Mouse (Mus musculus) hindbrain, embryonic 16.5 days (tissue): ENCODE measurements around the gene Eps8. TPM values are rescaled to one million over a fixed set of nuclear protein-coding genes. Genes with fewer than 3 reads are reported as not detected.

ENCODE experiments used
- ATAC-seq: fragments of 200-750 bp; cut with Nextera tagmentation; 2 replicates; pipeline ENCODE4 v1.8.0; 2017; ENCODE audit warnings: moderate TSS enrichment, moderate library complexity
- H3K27ac ChIP-seq: fragments of 300-500 bp; sonication (generic); 2 replicates; pipeline ENCODE4 v1.5.1; 2014; ENCODE audit warnings: low read depth, mild to moderate bottlenecking, control low read depth, low read length, moderate library complexity
- H3K27me3 ChIP-seq: fragments of 300-500 bp; sonication (generic); replicated peaks from 2 replicates; pipeline ENCODE4 v1.6.1; 2014; ENCODE audit warnings: low read length; ENCODE audit not compliant: control insufficient read depth, insufficient read depth
- H3K36me3 ChIP-seq: fragments of 300-500 bp; sonication (generic); 2 replicates; pipeline ENCODE4 v1.6.1; 2014; ENCODE audit warnings: mild to moderate bottlenecking, low read length, moderate library complexity, mixed read lengths; ENCODE audit not compliant: control insufficient read depth, insufficient read depth
- H3K4me1 ChIP-seq: fragments of 300-500 bp; sonication (generic); 2 replicates; pipeline ENCODE4 v1.6.1; 2014; ENCODE audit warnings: low read depth, low read length; ENCODE audit not compliant: control insufficient read depth, insufficient read depth
- H3K4me2 ChIP-seq: fragments of 300-500 bp; sonication (generic); 2 replicates; pipeline ENCODE4 v1.6.1; 2014; ENCODE audit warnings: mild to moderate bottlenecking, low read length, control low read depth, moderate library complexity
- H3K4me3 ChIP-seq: fragments of 300-500 bp; sonication (generic); 2 replicates; pipeline ENCODE4 v1.5.1; 2014; ENCODE audit warnings: mild to moderate bottlenecking, low read length, control low read depth, moderate library complexity
- H3K9ac ChIP-seq: fragments of 300-500 bp; sonication (generic); 2 replicates; pipeline ENCODE4 v1.6.1; 2014; ENCODE audit warnings: low read depth, mild to moderate bottlenecking, control low read depth, low read length, moderate library complexity
- H3K9me3 ChIP-seq: fragments of 300-500 bp; sonication (generic); 2 replicates; pipeline ENCODE4 v1.6.1; 2014; ENCODE audit warnings: mild to moderate bottlenecking, low read length, moderate library complexity; ENCODE audit not compliant: control insufficient read depth
- WGBS: fragments of 180-500 bp; shearing (Covaris S2); extraction: QIAGEN DNeasy Blood & Tissue Kit; methylation state at CpG from one replicate; pipeline ENCODE4 v1.1.7; 2014; 5-methylcytosine and 5-hydroxymethylcytosine counted together
- polyA plus RNA-seq: library from polyadenylated mRNA; unstranded; fragments of >200 nt; fragmentation: Nextera tagmentation; extraction: Ambion mirVana; gene quantifications from 2 replicates; pipeline ENCODE4 v1.2.1, GENCODE M21; 2015

Eps8 gene
- polyA plus RNA-seq, 1 experiment from 2014 or later = 33.7 TPM

GRCm38 (mm10) chr6:137636131-137636530 is 18.5 kb downstream of the Eps8 start:
- Histone ChIP-seq H3K4me3 (no peak overlapping the region), H3K36me3 (no peaks in the 10 kb centered on the region), H3K4me2 (no peak overlapping the region), H3K9me3 (no peaks in the 10 kb centered on the region), H3K27me3 (no peaks in the 10 kb centered on the region), H3K9ac (no peak overlapping the region), H3K27ac (no peak overlapping the region), H3K4me1 (no peaks in the 10 kb centered on the region)
- 85% methylated on average over 5 of the region's 5 CpGs for WGBS
- no peak for ATAC-seq

- Histone ChIP-seq H3K36me3 (no peaks in the 10 kb centered on the region), H3K4me3 (no peak overlapping the region), H3K4me2 (no peak overlapping the region), H3K4me1 (no peaks in the 10 kb centered on the region; the same call in 1 of the 2 replicates), H3K9me3 (no peaks in the 10 kb centered on the region), H3K27ac (no peak overlapping the region), H3K27me3 (no peaks in the 10 kb centered on the region), H3K9ac (no peak overlapping the region)
- ATAC-seq = no peak
- 45% methylated on average over 4 of the region's 4 CpGs for WGBS
Measured at GRCm38 (mm10) chr6:137633626-137634025, 21.1 kb downstream of the Eps8 start.

DNA sequence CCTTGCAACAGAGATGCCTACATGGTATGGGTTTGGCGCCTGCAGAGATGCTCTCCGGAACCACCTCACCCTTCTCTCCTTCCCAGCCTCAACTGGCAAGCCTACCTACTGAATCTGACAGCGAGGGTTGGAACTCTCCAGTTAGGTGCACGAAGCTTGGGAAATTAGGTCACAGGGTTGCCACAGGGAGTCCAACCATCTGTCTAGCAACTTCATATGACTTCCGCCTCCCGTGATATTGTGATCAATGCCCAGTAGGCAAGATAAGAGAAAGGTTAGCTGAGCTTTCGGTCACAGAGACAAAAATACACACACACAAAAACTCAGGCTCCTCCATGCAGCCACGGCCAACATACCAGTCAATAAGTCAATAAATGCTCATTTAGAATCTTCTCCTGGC is 21.6 kb downstream of the Eps8 start:
- no peak for ATAC-seq
- H3K4me3 ChIP-seq = no peak overlapping the region
- H3K4me2 ChIP-seq = no peak overlapping the region
- no peak overlapping the region for H3K9ac ChIP-seq
- no peak overlapping the region for H3K27ac ChIP-seq
- H3K4me1 ChIP-seq = no peaks in the 10 kb centered on the region; the same call in 1 of the 2 replicates
- no peaks in the 10 kb centered on the region for H3K9me3 ChIP-seq
- 81% methylated on average over 8 of the region's 8 CpGs for WGBS
- H3K36me3 ChIP-seq = no peaks in the 10 kb centered on the region
- H3K27me3 ChIP-seq = no peaks in the 10 kb centered on the region

DNA sequence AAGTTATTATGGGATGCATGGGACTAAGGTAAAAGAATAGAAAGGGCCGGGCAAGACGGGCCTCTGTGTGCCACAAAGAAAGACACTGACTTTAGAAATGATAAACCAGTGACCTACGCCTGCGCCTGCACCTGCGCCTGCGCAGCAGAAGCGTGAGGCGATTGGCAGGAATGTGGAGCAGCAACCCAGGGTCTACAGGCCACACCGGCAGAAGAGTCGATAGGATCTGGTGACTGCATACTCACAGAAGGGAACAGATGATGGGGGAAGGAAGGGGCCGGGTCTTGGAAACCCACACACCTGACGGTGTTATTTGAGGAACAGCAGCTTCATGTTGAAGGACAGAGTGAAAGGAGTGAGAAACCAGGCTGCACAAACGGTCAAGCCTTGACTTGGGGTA is 24.3 kb downstream of the Eps8 start:
- no peak overlapping the region for H3K9ac ChIP-seq
- no peak overlapping the region for H3K4me3 ChIP-seq
- no peaks in the 10 kb centered on the region; the same call in 1 of the 2 replicates for H3K4me1 ChIP-seq
- H3K27ac ChIP-seq = no peak overlapping the region
- H3K9me3 ChIP-seq = no peaks in the 10 kb centered on the region
- no peaks in the 10 kb centered on the region for H3K36me3 ChIP-seq
- 91% methylated on average over 13 of the region's 13 CpGs for WGBS
- H3K4me2 ChIP-seq = no peak overlapping the region
- H3K27me3 ChIP-seq = no peaks in the 10 kb centered on the region
- 0 out of 2 replicates have a peak, but pooled peaks have one; percentile 27 for ATAC-seq

- WGBS = 30% methylated on average over 13 of the region's 13 CpGs
- Histone ChIP-seq H3K9me3 (no peaks in the 10 kb centered on the region), H3K4me2 (no peak overlapping the region), H3K36me3 (no peaks in the 10 kb centered on the region), H3K4me3 (no peak overlapping the region), H3K27me3 (no peaks in the 10 kb centered on the region), H3K9ac (no peak overlapping the region), H3K4me1 (no peaks in the 10 kb centered on the region; the same call in 1 of the 2 replicates), H3K27ac (no peak overlapping the region)
- peak; percentile 80 for ATAC-seq
Measured at GRCm38 (mm10) chr6:137629603-137630231, 25.0 kb downstream of the Eps8 start.

DNA sequence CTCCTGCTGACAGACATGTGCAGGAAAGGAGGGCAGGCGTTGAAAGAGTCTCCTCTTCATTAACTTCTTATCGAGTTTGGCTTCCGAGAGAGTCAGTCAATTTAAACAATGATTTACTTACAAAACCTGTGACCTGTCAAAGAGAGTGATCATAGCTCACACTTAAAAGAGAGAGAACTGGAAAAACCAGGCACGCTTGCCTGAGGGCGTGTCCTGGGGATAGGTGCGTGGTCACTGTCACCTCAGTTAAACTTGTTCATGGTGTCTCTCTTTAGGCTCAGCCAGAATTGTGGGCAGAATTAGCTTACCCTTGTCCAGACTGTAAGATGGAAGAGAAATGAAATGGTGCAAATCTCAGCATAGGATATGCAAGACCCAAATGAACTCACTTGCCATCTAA is 26.0 kb downstream of the Eps8 start:
- Histone ChIP-seq H3K4me1 (no peaks in the 10 kb centered on the region; the same call in 1 of the 2 replicates), H3K9ac (no peak overlapping the region), H3K36me3 (no peaks in the 10 kb centered on the region), H3K4me3 (no peak overlapping the region), H3K4me2 (no peak overlapping the region), H3K27ac (no peak overlapping the region), H3K9me3 (no peaks in the 10 kb centered on the region), H3K27me3 (no peaks in the 10 kb centered on the region)
- no peak for ATAC-seq
- 86% methylated on average over 6 of the region's 6 CpGs for WGBS

DNA sequence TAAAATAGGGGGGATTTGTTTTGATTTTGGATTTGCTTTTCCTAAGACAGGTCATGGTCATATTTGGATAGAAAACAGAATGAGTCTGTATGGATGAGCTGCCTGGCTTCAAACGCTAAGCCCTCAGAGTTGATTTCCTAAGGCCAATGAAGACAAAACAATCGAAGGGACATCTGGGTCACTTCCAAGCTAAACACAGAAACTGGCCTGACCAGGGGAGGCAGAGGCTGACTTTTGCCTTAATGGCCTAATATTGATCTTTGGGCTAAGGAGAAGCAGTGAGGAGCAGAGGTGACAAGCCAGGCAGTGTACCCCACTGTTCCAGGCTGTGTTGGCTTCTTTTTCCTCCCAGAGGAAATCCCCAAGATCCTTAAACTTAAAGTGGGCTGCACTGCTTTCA is 33.7 kb downstream of the Eps8 start:
- WGBS = 77% methylated on average over 2 of the region's 2 CpGs
- H3K9me3 ChIP-seq = no peaks in the 10 kb centered on the region
- H3K27ac ChIP-seq = no peak overlapping the region
- H3K36me3 ChIP-seq = no peaks in the 10 kb centered on the region
- no peak overlapping the region for H3K4me2 ChIP-seq
- ATAC-seq = no peak
- no peaks in the 10 kb centered on the region for H3K27me3 ChIP-seq
- no peaks in the 10 kb centered on the region for H3K4me1 ChIP-seq
- no peak overlapping the region for H3K4me3 ChIP-seq
- H3K9ac ChIP-seq = no peak overlapping the region

GRCm38 (mm10) chr6:137613903-137614302 is 40.8 kb downstream of the Eps8 start:
- no peak overlapping the region for H3K4me3 ChIP-seq
- H3K9ac ChIP-seq = no peak overlapping the region
- no peaks in the 10 kb centered on the region for H3K4me1 ChIP-seq
- no peaks in the 10 kb centered on the region for H3K9me3 ChIP-seq
- H3K27ac ChIP-seq = no peak overlapping the region
- no peak overlapping the region for H3K4me2 ChIP-seq
- no peaks in the 10 kb centered on the region for H3K27me3 ChIP-seq
- WGBS = 39% methylated on average over 4 of the region's 4 CpGs
- no peaks in the 10 kb centered on the region for H3K36me3 ChIP-seq
- ATAC-seq = peak; percentile 59; the same call in 1 of the 2 replicates

GRCm38 (mm10) chr6:137612071-137612547 is 42.6 kb downstream of the Eps8 start:
- H3K4me2 ChIP-seq = no peak overlapping the region
- no peak overlapping the region for H3K9ac ChIP-seq
- H3K27me3 ChIP-seq = no peaks in the 10 kb centered on the region
- no peaks in the 10 kb centered on the region for H3K4me1 ChIP-seq
- H3K4me3 ChIP-seq = no peak overlapping the region
- 74% methylated on average over 2 of the region's 2 CpGs for WGBS
- no peak overlapping the region for H3K27ac ChIP-seq
- no peaks in the 10 kb centered on the region for H3K9me3 ChIP-seq
- no peaks in the 10 kb centered on the region for H3K36me3 ChIP-seq
- peak; percentile 59 for ATAC-seq
